Mouse (Mus musculus) heart, embryonic 16.5 days (tissue): ENCODE results near the gene Stoml1. TPM values are rescaled to one million over a fixed set of nuclear protein-coding genes. Genes with fewer than 3 reads are reported as not detected.
A peak's percentile ranks its signal among the peaks of the same experiment; 100 is the strongest.
"Not testable (repeated sequence)": the region's sequence is repeated elsewhere in the genome, so short reads cannot be mapped to it uniquely, and the experiment has no call there.

Experiments
- ATAC-seq: fragments of 200-750 bp; cut with Nextera tagmentation; replicated peaks from 2 replicates; pipeline ENCODE4 v1.8.0; 2017; ENCODE audit warnings: moderate number of reproducible peaks; ENCODE audit not compliant: insufficient read depth, low FRiP score; ENCODE audit errors: extremely low read depth
- H3K27ac ChIP-seq: fragments of 300-500 bp; sonication (generic); 2 replicates; pipeline ENCODE4 v1.5.1; 2014; ENCODE audit warnings: mild to moderate bottlenecking, low read length, control low read depth, moderate library complexity
- H3K27me3 ChIP-seq: fragments of 300-500 bp; sonication (generic); 2 replicates; pipeline ENCODE4 v1.6.1; 2014; ENCODE audit warnings: low read length, mixed read lengths; ENCODE audit not compliant: control insufficient read depth, insufficient read depth
- H3K36me3 ChIP-seq: fragments of 300-500 bp; sonication (generic); 2 replicates; pipeline ENCODE4 v1.6.1; 2014; ENCODE audit not compliant: control insufficient read depth, insufficient read depth
- H3K4me1 ChIP-seq: fragments of 300-500 bp; sonication (generic); 2 replicates; pipeline ENCODE4 v1.6.1; 2014; ENCODE audit warnings: low read length, mixed read lengths; ENCODE audit not compliant: control insufficient read depth, insufficient read depth
- H3K4me2 ChIP-seq: fragments of 300-500 bp; sonication (generic); 2 replicates; pipeline ENCODE4 v1.6.1; 2014; ENCODE audit warnings: low read depth, mild to moderate bottlenecking, control low read depth, low read length
- H3K4me3 ChIP-seq: fragments of 300-500 bp; sonication (generic); 2 replicates; pipeline ENCODE4 v1.5.1; 2014; ENCODE audit warnings: mild to moderate bottlenecking, control low read depth, low read length
- H3K9ac ChIP-seq: fragments of 300-500 bp; sonication (generic); 2 replicates; pipeline ENCODE4 v1.6.1; 2014; ENCODE audit warnings: low read length, control low read depth
- H3K9me3 ChIP-seq: fragments of 300-500 bp; sonication (generic); replicated peaks from 2 replicates; pipeline ENCODE4 v1.6.1; 2016; ENCODE audit warnings: low read length; ENCODE audit not compliant: control insufficient read depth
- WGBS: fragments of 180-500 bp; shearing (Covaris S2); extraction: QIAGEN DNeasy Blood & Tissue Kit; methylation state at CpG from one replicate; pipeline ENCODE4 v1.1.7; 2014; 5-methylcytosine and 5-hydroxymethylcytosine counted together
- polyA plus RNA-seq: library from polyadenylated mRNA; unstranded; fragments of >200 nt; fragmentation: Nextera tagmentation; extraction: Ambion mirVana; gene quantifications from 2 replicates; pipeline ENCODE4 v1.2.1, GENCODE M21; 2015

Gene Stoml1
- polyA plus RNA-seq, 1 experiment from 2014 or later: 28.2 TPM

- Histone ChIP-seq H3K4me3 (no peak overlapping the region), H3K9ac (no peak overlapping the region), H3K36me3 (peaks cover 6% of the 10 kb centered on the region), H3K4me1 (peaks cover 9% of the 10 kb centered on the region), H3K27me3 (no peaks in the 10 kb centered on the region), H3K27ac (peak overlapping the region; percentile 70), H3K9me3 (no peaks in the 10 kb centered on the region), H3K4me2 (no peak overlapping the region)
- 61% methylated on average over 3 of the region's 3 CpGs for WGBS
- no peak for ATAC-seq
Measured at GRCm38 (mm10) chr9:58267046-58267445, 14.1 kb downstream of the Stoml1 start.

- ATAC-seq: no peak
- Histone ChIP-seq H3K27me3 (no peaks in the 10 kb centered on the region), H3K9ac (no peak overlapping the region), H3K4me3 (no peak overlapping the region), H3K27ac (no peak overlapping the region), H3K4me2 (no peak overlapping the region), H3K36me3 (no peaks in the 10 kb centered on the region), H3K9me3 (no peaks in the 10 kb centered on the region), H3K4me1 (peaks cover 9% of the 10 kb centered on the region)
- WGBS: 48% methylated on average over 12 of the region's 12 CpGs
Measured at GRCm38 (mm10) chr9:58268384-58269313, 15.7 kb downstream of the Stoml1 start.

GRCm38 (mm10) chr9:58270081-58270480, 17.1 kb downstream of the Stoml1 start:
- Histone ChIP-seq H3K9ac (no peak overlapping the region), H3K9me3 (no peaks in the 10 kb centered on the region), H3K27me3 (no peaks in the 10 kb centered on the region), H3K4me1 (peaks cover 21% of the 10 kb centered on the region), H3K4me2 (no peak overlapping the region), H3K4me3 (no peak overlapping the region), H3K36me3 (no peaks in the 10 kb centered on the region), H3K27ac (no peak overlapping the region)
- WGBS: 45% methylated on average over 3 of the region's 3 CpGs
- no peak for ATAC-seq

GRCm38 (mm10) chr9:58271109-58271508, 18.1 kb downstream of the Stoml1 start:
- no peak overlapping the region for H3K4me3 ChIP-seq
- 61% methylated on average over 3 of the region's 3 CpGs for WGBS
- H3K4me1 ChIP-seq: peaks cover 29% of the 10 kb centered on the region
- no peak overlapping the region for H3K4me2 ChIP-seq
- H3K27me3 ChIP-seq: no peaks in the 10 kb centered on the region
- no peaks in the 10 kb centered on the region for H3K36me3 ChIP-seq
- no peaks in the 10 kb centered on the region for H3K9me3 ChIP-seq
- H3K27ac ChIP-seq: no peak overlapping the region
- no peak for ATAC-seq
- no peak overlapping the region for H3K9ac ChIP-seq

- H3K27me3 ChIP-seq, H3K9ac ChIP-seq, H3K9me3 ChIP-seq, H3K27ac ChIP-seq, H3K4me2 ChIP-seq, H3K4me3 ChIP-seq, H3K36me3 ChIP-seq, ATAC-seq: not testable (repeated sequence)
- WGBS: 90% methylated on average over 9 of the region's 9 CpGs
- H3K4me1 ChIP-seq: peaks cover 26% of the 10 kb centered on the region
Measured at GRCm38 (mm10) chr9:58271551-58271950, 18.6 kb downstream of the Stoml1 start.

GRCm38 (mm10) chr9:58272068-58272541, 19.1 kb downstream of the Stoml1 start:
- Histone ChIP-seq H3K4me2 (no peak overlapping the region), H3K9ac (no peak overlapping the region), H3K4me1 (peaks cover 20% of the 10 kb centered on the region), H3K4me3 (no peak overlapping the region), H3K9me3 (no peaks in the 10 kb centered on the region), H3K27me3 (no peaks in the 10 kb centered on the region), H3K36me3 (no peaks in the 10 kb centered on the region), H3K27ac (no peak overlapping the region)
- ATAC-seq: no peak
- WGBS: 79% methylated on average over 2 of the region's 2 CpGs

- Histone ChIP-seq H3K4me2 (no peak overlapping the region), H3K27ac (no peak overlapping the region), H3K27me3 (no peaks in the 10 kb centered on the region), H3K36me3 (no peaks in the 10 kb centered on the region), H3K9ac (no peak overlapping the region), H3K4me3 (no peak overlapping the region), H3K9me3 (no peaks in the 10 kb centered on the region), H3K4me1 (peaks cover 20% of the 10 kb centered on the region)
- WGBS: 71% methylated on average over 9 of the region's 9 CpGs
- no peak for ATAC-seq
Measured at GRCm38 (mm10) chr9:58272855-58273254, 19.9 kb downstream of the Stoml1 start.

- Histone ChIP-seq H3K4me3 (no peak overlapping the region), H3K4me1 (peaks cover 20% of the 10 kb centered on the region), H3K9me3 (no peaks in the 10 kb centered on the region), H3K36me3 (no peaks in the 10 kb centered on the region), H3K9ac (no peak overlapping the region), H3K27ac (peak overlapping the region; percentile 79), H3K27me3 (no peaks in the 10 kb centered on the region), H3K4me2 (no peak overlapping the region)
- 80% methylated on average over 7 of the region's 7 CpGs for WGBS
- ATAC-seq: no peak
Measured at GRCm38 (mm10) chr9:58274101-58274604, 21.2 kb downstream of the Stoml1 start.

- H3K9me3 ChIP-seq: no peaks in the 10 kb centered on the region
- no peak overlapping the region for H3K9ac ChIP-seq
- peaks cover 20% of the 10 kb centered on the region for H3K4me1 ChIP-seq
- no peaks in the 10 kb centered on the region for H3K27me3 ChIP-seq
- peak overlapping the region; percentile 47 for H3K4me2 ChIP-seq
- no peak for ATAC-seq
- H3K36me3 ChIP-seq: no peaks in the 10 kb centered on the region
- H3K4me3 ChIP-seq: no peak overlapping the region
- peak overlapping the region; percentile 79 for H3K27ac ChIP-seq
- 23% methylated on average over 3 of the region's 3 CpGs for whole genome bisulfite sequencing
Measured at GRCm38 (mm10) chr9:58274626-58275025, 21.7 kb downstream of the Stoml1 start.
